Mouse (Mus musculus) stomach, embryonic 16.5 days (tissue): ENCODE data around the gene Ccdc78. TPM values are rescaled to one million over a fixed set of nuclear protein-coding genes. Genes with fewer than 3 reads are reported as not detected.
A peak's percentile ranks its signal among the peaks of the same experiment; 100 is the strongest.

Source experiments
- ATAC-seq: fragments of 200-750 bp; cut with Nextera tagmentation; 2 replicates; pipeline ENCODE4 v1.8.0; 2017; ENCODE audit warnings: moderate number of reproducible peaks, moderate TSS enrichment; ENCODE audit not compliant: insufficient read depth, low FRiP score
- H3K27ac ChIP-seq: fragments of 300-500 bp; sonication (generic); 2 replicates; pipeline ENCODE4 v1.5.1; 2014; ENCODE audit warnings: low read length
- H3K27me3 ChIP-seq: fragments of 300-500 bp; sonication (generic); 2 replicates; pipeline ENCODE4 v1.6.1; 2014; ENCODE audit warnings: low read length, control low read depth, mixed read lengths; ENCODE audit not compliant: control insufficient read depth, insufficient read depth
- H3K36me3 ChIP-seq: fragments of 300-500 bp; sonication (generic); 2 replicates; pipeline ENCODE4 v1.6.1; 2014; ENCODE audit warnings: low read length; ENCODE audit not compliant: control insufficient read depth, insufficient read depth
- H3K4me1 ChIP-seq: fragments of 300-500 bp; sonication (generic); 2 replicates; pipeline ENCODE4 v1.6.1; 2014; ENCODE audit warnings: low read length, control low read depth, mixed read lengths; ENCODE audit not compliant: control insufficient read depth, insufficient read depth
- H3K4me2 ChIP-seq: fragments of 300-500 bp; sonication (generic); 2 replicates; pipeline ENCODE4 v1.6.1; 2014; ENCODE audit warnings: low read depth, low read length, mixed read lengths
- H3K4me3 ChIP-seq: fragments of 300-500 bp; sonication (generic); replicated peaks from 2 replicates; pipeline ENCODE4 v1.5.1; 2014; ENCODE audit warnings: mild to moderate bottlenecking, low read length
- H3K9ac ChIP-seq: fragments of 300-500 bp; sonication (generic); 2 replicates; pipeline ENCODE4 v1.6.1; 2014; ENCODE audit warnings: low read length
- H3K9me3 ChIP-seq: fragments of 300-500 bp; sonication (generic); replicated peaks from 2 replicates; pipeline ENCODE4 v1.6.1; 2016; ENCODE audit warnings: low read length, control low read depth; ENCODE audit not compliant: control insufficient read depth
- WGBS: fragments of 180-500 bp; shearing (Covaris S2); extraction: QIAGEN DNeasy Blood & Tissue Kit; methylation state at CpG from one replicate; pipeline ENCODE4 v1.1.7; 2014; 5-methylcytosine and 5-hydroxymethylcytosine counted together
- polyA plus RNA-seq: library from polyadenylated mRNA; unstranded; fragments of >200 nt; fragmentation: Nextera tagmentation; extraction: Ambion mirVana; gene quantifications from 2 replicates; pipeline ENCODE4 v1.2.1, GENCODE M21; 2015

The Ccdc78 gene
- polyA plus RNA-seq, 1 experiment from 2014 or later, result 0.12 TPM

DNA sequence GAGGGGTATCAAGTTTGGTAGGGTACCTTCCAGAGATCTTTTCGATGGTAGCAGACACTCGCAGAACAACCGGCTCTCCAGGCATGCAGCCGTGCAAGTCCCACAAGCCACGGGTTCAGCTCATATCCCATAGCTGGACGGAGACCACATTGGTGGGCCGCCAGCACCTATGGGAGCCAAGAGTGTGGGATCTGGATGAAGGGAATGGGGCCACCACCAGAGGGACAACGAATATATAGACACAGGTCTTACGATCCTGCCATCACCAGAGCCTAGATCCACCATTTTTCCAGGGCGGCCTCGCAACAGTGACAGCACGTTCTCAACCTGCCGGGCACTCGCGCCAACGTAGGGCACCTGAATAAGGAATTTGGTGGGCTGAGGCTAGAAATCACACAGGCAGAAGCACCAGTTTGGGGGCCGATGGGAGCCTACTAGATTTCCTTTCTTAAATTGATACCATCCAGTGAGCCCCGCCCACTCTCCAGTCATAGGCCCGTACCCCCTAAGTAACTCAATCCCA is 5.0 kb downstream of the Ccdc78 start:
- WGBS, result 23% methylated on average over 19 of the region's 19 CpGs
- Histone ChIP-seq H3K27me3 (no peaks in the 10 kb centered on the region), H3K36me3 (0 out of 2 replicates have a peak, but pooled peaks cover 5% of the 10 kb centered on the region), H3K9me3 (no peaks in the 10 kb centered on the region), H3K4me3 (peak overlapping the region; percentile 93), H3K9ac (peak overlapping the region; percentile 77), H3K27ac (peak overlapping the region; percentile 98), H3K4me1 (peaks cover 36% of the 10 kb centered on the region), H3K4me2 (peak overlapping the region; percentile 96)
- ATAC-seq, result no peak

DNA sequence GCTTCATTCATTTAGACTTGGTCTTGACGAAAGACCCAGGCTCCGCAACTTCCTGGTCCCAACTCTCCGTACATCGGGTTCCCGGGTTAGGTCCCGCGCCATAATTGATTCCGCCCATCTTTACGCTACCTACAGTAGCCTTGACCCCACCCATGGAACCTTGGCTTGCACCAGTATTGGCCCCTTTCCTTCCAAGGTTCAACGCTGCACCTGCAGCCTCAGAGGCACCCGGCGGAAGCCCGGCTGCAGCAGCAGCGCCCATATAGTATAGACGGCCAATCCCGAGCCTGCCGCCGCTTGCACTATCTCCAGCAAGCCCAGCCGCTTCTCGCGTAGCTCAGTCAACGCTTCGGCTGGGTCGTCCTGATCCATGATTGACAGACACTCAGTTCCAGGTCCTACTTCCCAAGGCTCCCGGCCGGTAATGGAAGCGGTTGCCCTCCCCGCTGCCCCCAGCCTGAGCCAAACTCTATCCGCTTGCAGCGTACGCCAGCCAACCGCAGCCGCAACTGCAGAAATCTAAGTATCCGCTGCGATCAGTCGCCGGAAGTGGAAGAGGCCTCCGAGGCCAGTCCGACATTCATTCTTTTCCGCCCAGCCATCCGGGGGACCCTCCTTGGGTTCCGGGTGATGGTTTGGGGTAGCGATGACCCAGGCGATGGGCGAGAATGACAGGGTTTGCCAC is 5.6 kb downstream of the Ccdc78 start:
- no peaks in the 10 kb centered on the region for H3K27me3 ChIP-seq
- peak overlapping the region; percentile 98 for H3K27ac ChIP-seq
- peak; percentile 74 for ATAC-seq
- H3K9ac ChIP-seq, result peak overlapping the region; percentile 77
- H3K36me3 ChIP-seq, result 0 out of 2 replicates have a peak, but pooled peaks cover 5% of the 10 kb centered on the region
- WGBS, result under 1% methylated on average over 45 of the region's 45 CpGs
- peaks cover 37% of the 10 kb centered on the region for H3K4me1 ChIP-seq
- H3K4me2 ChIP-seq, result peak overlapping the region; percentile 96
- no peaks in the 10 kb centered on the region for H3K9me3 ChIP-seq
- H3K4me3 ChIP-seq, result peak overlapping the region; percentile 93

DNA sequence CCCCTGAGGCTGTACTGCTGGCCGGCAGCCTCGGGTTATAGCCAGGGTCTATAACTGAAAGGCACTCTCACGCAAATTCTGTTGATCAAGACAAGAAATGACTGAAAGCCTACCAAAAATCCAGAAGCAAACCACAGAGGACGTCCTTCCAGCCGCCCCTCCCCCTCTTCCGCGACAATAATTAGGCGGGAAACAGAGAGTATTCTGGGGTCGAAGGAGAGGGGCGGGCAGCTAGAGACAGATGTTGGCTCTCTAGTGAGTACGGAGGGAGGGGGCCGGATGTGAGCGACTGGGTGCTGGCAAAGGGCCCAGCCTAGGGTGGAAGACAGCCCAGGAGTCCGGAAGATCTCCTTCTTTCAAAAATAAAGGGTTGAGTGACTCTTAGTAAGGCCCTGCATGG is 6.2 kb downstream of the Ccdc78 start, which contains the start of gene Fam173a:
Gene Fam173a (minus strand): TSS at position 287 of the 400 bp plus-strand sequence.
- Histone ChIP-seq H3K4me3 (peak within 1 kb of the TSS; percentile 93), H3K4me1 (peaks cover 37% of the 10 kb centered on the region), H3K27me3 (no peaks in the 10 kb centered on the region), H3K9ac (peak within 1 kb of the TSS; percentile 77), H3K4me2 (peak within 1 kb of the TSS; percentile 96), H3K27ac (peak within 1 kb of the TSS; percentile 98), H3K9me3 (no peaks in the 10 kb centered on the region), H3K36me3 (0 out of 2 replicates have a peak, but pooled peaks cover under 1% of the 10 kb centered on the region)
- peak; percentile 80 for ATAC-seq
- under 1% methylated on average over 14 of the region's 14 CpGs for WGBS

DNA sequence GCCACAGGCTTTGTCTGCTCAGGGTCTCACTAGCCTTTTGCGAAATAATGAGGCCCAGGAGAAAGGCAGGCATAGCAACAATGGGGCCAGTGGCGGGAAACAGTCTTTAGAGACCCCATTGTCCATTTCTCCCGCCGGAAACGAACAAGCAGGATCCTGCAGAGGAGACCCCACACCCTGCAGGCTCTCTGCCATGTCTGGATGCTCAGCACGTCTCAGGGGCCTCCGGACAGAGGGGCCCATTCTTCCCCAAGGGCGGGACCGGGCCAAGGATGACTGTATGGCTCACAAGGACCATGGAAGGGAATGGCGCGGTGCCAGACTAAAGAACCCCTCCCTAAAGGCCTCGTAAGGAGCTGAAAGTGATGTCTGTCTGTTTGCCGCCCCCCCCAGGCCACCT is 7.8 kb downstream of the Ccdc78 start:
- no peak overlapping the region for H3K4me2 ChIP-seq
- ATAC-seq, result no peak
- no peak overlapping the region for H3K9ac ChIP-seq
- 71% methylated on average over 13 of the region's 13 CpGs for WGBS
- no peak overlapping the region for H3K4me3 ChIP-seq
- no peaks in the 10 kb centered on the region for H3K27me3 ChIP-seq
- H3K4me1 ChIP-seq, result peaks cover 37% of the 10 kb centered on the region
- 0 out of 2 replicates have a peak overlapping the region, but pooled peaks have one; percentile 17 for H3K27ac ChIP-seq
- no peaks in the 10 kb centered on the region for H3K36me3 ChIP-seq
- no peaks in the 10 kb centered on the region for H3K9me3 ChIP-seq

DNA sequence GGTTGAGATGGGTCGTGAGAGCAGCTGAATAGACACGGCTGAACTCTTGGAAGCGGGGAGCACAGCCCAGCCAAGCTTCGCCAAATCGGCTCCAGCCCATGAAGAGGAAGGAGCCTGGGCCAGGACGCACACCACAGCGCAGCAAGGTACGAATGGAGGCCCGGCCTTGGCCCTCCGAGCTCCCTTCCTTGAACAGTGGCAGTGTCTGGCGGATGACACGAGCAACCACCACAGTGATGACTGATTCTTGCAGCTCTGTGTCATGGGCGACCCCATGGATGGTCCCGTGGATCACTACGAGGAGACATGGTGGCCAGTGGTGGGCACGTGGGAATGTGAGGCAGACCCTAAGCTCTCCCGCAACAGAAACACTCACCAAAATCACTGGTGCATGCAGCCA is 8.6 kb downstream of the Ccdc78 start:
- peak overlapping the region; percentile 80 for H3K9ac ChIP-seq
- H3K4me2 ChIP-seq, result peak overlapping the region; percentile 93; the same call in 1 of the 2 replicates
- no peaks in the 10 kb centered on the region for H3K9me3 ChIP-seq
- H3K36me3 ChIP-seq, result no peaks in the 10 kb centered on the region
- no peak overlapping the region for H3K27ac ChIP-seq
- 88% methylated on average over 17 of the region's 17 CpGs for WGBS
- no peaks in the 10 kb centered on the region for H3K27me3 ChIP-seq
- no peak for ATAC-seq
- H3K4me1 ChIP-seq, result peaks cover 37% of the 10 kb centered on the region
- 0 out of 2 replicates have a peak overlapping the region, but pooled peaks have one; percentile 3 for H3K4me3 ChIP-seq

DNA sequence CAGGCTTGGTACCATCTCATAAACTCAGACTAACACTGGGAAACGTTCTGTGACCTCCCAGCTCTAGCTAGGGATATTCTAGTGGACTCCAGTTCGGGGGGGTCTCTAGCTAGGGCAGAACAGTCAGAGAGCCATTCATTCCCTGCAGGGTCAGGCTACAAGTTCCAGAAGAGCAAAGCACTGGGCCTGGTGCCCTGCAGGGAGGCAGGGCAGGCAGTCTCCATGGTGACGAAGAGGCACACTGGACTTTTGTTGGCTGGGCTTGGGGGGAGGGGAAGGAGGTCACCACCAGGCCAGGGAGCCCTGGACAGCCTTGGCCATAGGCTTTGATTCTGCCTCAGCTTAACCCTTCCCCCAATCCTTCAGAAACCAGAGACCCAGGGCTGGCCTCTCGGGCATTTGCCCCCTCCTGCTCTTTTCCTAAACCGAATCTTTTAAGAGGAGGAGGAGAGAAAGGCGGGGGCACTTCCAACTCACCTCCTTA is 9.3 kb downstream of the Ccdc78 start, which contains the start of gene AC134908.4:
Gene AC134908.4 (minus strand): TSS at position 51 of the 484 bp plus-strand sequence.
- Histone ChIP-seq H3K9ac (peak within 1 kb of the TSS; percentile 80), H3K36me3 (no peaks in the 10 kb centered on the region), H3K4me2 (peak within 1 kb of the TSS; percentile 93), H3K9me3 (no peaks in the 10 kb centered on the region), H3K4me1 (peaks cover 37% of the 10 kb centered on the region), H3K4me3 (peak within 1 kb of the TSS; percentile 87), H3K27ac (peak within 1 kb of the TSS; percentile 27; the same call in 1 of the 2 replicates), H3K27me3 (no peaks in the 10 kb centered on the region)
- 33% methylated on average over 6 of the region's 6 CpGs for WGBS
- no peak for ATAC-seq

DNA sequence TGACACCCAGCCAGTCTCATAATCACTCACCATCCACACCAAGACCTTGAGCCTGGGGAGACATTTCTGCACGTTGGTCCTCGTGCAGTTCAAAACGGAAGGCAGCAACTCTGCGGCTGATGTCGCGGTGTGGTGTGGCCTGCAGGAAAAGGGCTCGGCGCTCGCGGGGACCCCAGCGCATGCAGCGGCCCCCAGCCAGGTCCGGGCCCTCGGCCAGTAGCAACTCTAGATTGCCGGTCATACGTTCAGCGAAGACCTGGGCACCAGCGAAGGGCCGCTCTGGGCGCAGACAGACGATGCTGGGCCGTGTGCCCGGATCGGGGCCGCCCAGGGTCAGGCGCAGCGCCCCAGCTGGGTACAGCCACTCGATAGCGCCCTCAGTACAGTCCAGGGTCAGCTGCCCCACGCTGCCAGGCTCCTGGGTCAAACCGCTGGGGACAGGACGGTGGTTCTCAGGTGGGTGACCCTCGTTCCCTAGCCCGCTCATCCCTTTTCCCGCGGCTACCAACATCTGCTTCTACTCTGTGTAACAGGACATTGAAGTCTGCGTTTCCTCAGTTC is 9.9 kb downstream of the Ccdc78 start:
- H3K4me3 ChIP-seq, result peak overlapping the region; percentile 87
- H3K36me3 ChIP-seq, result no peaks in the 10 kb centered on the region
- no peaks in the 10 kb centered on the region for H3K9me3 ChIP-seq
- peak overlapping the region; percentile 80 for H3K9ac ChIP-seq
- WGBS, result 1% methylated on average over 37 of the region's 37 CpGs
- no peaks in the 10 kb centered on the region for H3K27me3 ChIP-seq
- peaks cover 35% of the 10 kb centered on the region for H3K4me1 ChIP-seq
- no peak for ATAC-seq
- peak overlapping the region; percentile 93 for H3K4me2 ChIP-seq
- peak overlapping the region; percentile 27; the same call in 1 of the 2 replicates for H3K27ac ChIP-seq

DNA sequence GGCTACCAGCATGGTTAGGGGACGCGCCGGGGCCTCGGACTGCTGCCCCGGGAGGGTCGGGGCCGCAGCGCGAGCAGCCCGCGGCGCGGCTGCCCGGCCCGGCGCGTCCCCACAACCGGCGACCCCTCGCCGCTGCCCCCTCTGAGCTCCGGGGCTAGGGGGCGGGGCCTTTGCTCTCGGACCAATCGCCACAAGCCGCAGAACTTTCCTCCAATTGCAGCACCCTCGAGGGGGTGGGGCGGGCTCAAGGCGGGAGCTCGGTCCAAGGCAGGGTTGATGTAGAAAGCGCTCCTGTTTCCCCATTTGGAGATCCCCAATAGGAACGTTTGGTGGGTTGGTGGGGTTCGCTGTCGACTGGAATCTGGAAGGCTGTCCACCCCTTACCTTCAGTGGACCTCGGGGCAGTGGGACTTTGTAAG is 10.6 kb downstream of the Ccdc78 start, which contains the start of gene Metrn:
Gene Metrn (minus strand): TSS at position 186 of the 419 bp plus-strand sequence.
- H3K4me1 ChIP-seq, result peaks cover 31% of the 10 kb centered on the region
- H3K36me3 ChIP-seq, result no peaks in the 10 kb centered on the region
- peak within 1 kb of the TSS; percentile 80 for H3K9ac ChIP-seq
- H3K9me3 ChIP-seq, result no peaks in the 10 kb centered on the region
- no peaks in the 10 kb centered on the region for H3K27me3 ChIP-seq
- peak within 1 kb of the TSS; percentile 87 for H3K4me3 ChIP-seq
- H3K4me2 ChIP-seq, result peak within 1 kb of the TSS; percentile 93
- H3K27ac ChIP-seq, result peak within 1 kb of the TSS; percentile 27
- under 1% methylated on average over 35 of the region's 35 CpGs for WGBS
- peak; percentile 76 for ATAC-seq
